Mouse (Mus musculus) lung, embryonic 16.5 days (tissue): ENCODE results near the gene Vmn2r88. TPM values are rescaled to one million over a fixed set of nuclear protein-coding genes. Genes with fewer than 3 reads are reported as not detected.
"Not testable (repeated sequence)": the region's sequence is repeated elsewhere in the genome, so short reads cannot be mapped to it uniquely, and the experiment has no call there.

ENCODE experiments used
- ATAC-seq: fragments of 200-750 bp; cut with Nextera tagmentation; 2 replicates; pipeline ENCODE4 v1.8.0; 2017; ENCODE audit warnings: low read depth, mild to moderate bottlenecking, moderate library complexity
- H3K27ac ChIP-seq: fragments of 300-500 bp; sonication (generic); 2 replicates; pipeline ENCODE4 v1.5.1; 2014; ENCODE audit warnings: mild to moderate bottlenecking, control low read depth, low read length
- H3K27me3 ChIP-seq: fragments of 300-500 bp; sonication (generic); 2 replicates; pipeline ENCODE4 v1.6.1; 2014; ENCODE audit warnings: low read depth, low read length, mixed read lengths; ENCODE audit not compliant: control insufficient read depth, insufficient read depth
- H3K36me3 ChIP-seq: fragments of 300-500 bp; sonication (generic); 2 replicates; pipeline ENCODE4 v1.6.1; 2014; ENCODE audit warnings: low read length; ENCODE audit not compliant: control insufficient read depth, insufficient read depth
- H3K4me1 ChIP-seq: fragments of 300-500 bp; sonication (generic); replicated peaks from 2 replicates; pipeline ENCODE4 v1.6.1; 2014; ENCODE audit warnings: low read length, mixed read lengths; ENCODE audit not compliant: control insufficient read depth, insufficient read depth
- H3K4me2 ChIP-seq: fragments of 300-500 bp; sonication (generic); 2 replicates; pipeline ENCODE4 v1.6.1; 2014; ENCODE audit warnings: low read depth, low read length, control low read depth
- H3K4me3 ChIP-seq: fragments of 300-500 bp; sonication (generic); 2 replicates; pipeline ENCODE4 v1.5.1; 2014; ENCODE audit warnings: mild to moderate bottlenecking, low read length, control low read depth
- H3K9ac ChIP-seq: fragments of 300-500 bp; sonication (generic); 2 replicates; pipeline ENCODE4 v1.6.1; 2014; ENCODE audit warnings: low read length, control low read depth
- H3K9me3 ChIP-seq: fragments of 300-500 bp; sonication (generic); 2 replicates; pipeline ENCODE4 v1.6.1; 2016; ENCODE audit warnings: low read length; ENCODE audit not compliant: control insufficient read depth
- WGBS: fragments of 180-500 bp; shearing (Covaris S2); extraction: QIAGEN DNeasy Blood & Tissue Kit; methylation state at CpG from one replicate; pipeline ENCODE4 v1.1.7; 2014; 5-methylcytosine and 5-hydroxymethylcytosine counted together
- polyA plus RNA-seq: library from polyadenylated mRNA; unstranded; fragments of >200 nt; fragmentation: Nextera tagmentation; extraction: Ambion mirVana; gene quantifications from 2 replicates; pipeline ENCODE4 v1.2.1, GENCODE M21; 2015

Gene Vmn2r88
- polyA plus RNA-seq, 1 experiment from 2014 or later = not detected

DNA sequence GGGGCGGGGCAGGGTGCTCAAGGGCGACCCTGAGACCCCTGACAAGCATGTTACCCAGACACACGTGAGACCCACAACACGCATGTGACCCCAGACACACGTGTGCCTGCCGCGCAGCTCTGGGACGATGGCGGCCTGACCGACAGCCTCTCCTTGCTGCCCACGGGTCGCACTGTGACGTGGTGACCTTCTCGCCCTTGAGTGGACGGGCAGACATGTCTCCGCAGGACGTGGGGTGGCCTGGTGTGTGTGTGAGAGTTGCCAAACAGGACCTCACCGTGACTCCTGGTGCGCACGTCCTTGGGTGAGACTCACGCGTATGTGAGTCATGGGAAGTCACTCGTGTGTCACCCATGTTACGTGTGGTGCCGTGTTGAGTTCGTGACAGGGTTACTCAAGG is 24.4 kb downstream of the Vmn2r88 start:
- Histone ChIP-seq H3K9ac (no peak overlapping the region), H3K36me3 (no peaks in the 10 kb centered on the region), H3K4me3 (no peak overlapping the region), H3K4me2 (no peak overlapping the region), H3K4me1 (no peaks in the 10 kb centered on the region), H3K9me3 (peaks cover 14% of the 10 kb centered on the region), H3K27ac (no peak overlapping the region), H3K27me3 (no peaks in the 10 kb centered on the region)
- 0 out of 2 replicates have a peak, but pooled peaks have one; percentile 34 for ATAC-seq
- WGBS = 96% methylated on average over 26 of the region's 26 CpGs

DNA sequence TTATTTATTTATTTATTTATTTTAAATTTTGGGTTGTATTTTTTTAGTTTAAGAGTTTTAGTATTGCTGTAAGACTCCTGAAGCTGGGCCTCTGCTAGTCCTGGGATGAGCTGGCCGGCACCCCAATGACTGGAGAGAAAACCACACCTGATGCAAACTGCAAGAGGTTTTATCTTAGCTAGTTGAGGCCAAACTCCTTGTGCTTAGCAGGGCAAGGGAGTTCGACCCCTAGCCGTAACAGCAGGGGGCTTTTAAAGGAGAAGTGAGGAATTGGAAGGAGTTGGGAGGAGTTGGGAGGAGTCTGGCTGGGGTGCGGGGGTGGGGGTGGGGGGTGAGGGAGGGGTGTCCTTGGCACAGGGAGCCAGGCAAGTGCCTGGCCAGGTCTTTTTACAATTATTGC is 28.3 kb downstream of the Vmn2r88 start:
- Histone ChIP-seq H3K36me3 (no peaks in the 10 kb centered on the region), H3K27ac (no peak overlapping the region), H3K9ac (no peak overlapping the region), H3K9me3 (peaks cover 14% of the 10 kb centered on the region), H3K4me1 (no peaks in the 10 kb centered on the region), H3K4me3 (no peak overlapping the region), H3K27me3 (no peaks in the 10 kb centered on the region), H3K4me2 (no peak overlapping the region)
- WGBS = 76% methylated on average over 4 of the region's 4 CpGs
- ATAC-seq = no peak

DNA sequence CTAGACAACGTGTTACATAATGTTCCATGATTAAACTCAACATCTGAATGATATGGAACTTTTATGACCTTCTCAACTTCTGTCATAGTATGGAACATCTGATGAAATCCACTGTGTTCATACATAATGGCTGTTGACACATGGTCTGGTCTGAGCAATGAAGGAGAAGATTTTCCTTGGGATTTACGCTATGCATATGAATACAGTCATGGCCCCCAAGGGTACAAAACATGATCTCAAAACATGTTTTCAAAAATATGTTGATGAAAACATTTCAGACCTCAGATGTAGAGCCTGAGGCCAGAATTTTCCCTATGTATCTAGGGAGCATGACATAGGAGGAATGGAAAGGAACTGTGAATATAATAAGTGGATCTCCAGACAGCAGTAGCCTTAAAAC is 40.9 kb downstream of the Vmn2r88 start, which contains the start of gene Vmn2r89:
Gene Vmn2r89, plus strand, starts transcription at position 301 of the 400 bp plus-strand sequence.
- not testable (repeated sequence) for H3K27me3 ChIP-seq, H3K4me3 ChIP-seq, H3K36me3 ChIP-seq, H3K9ac ChIP-seq, ATAC-seq, H3K27ac ChIP-seq, H3K9me3 ChIP-seq, H3K4me1 ChIP-seq, H3K4me2 ChIP-seq
- WGBS = 73% methylated on average over 2 of the region's 2 CpGs

Other genes with a start within 250 kb of the Vmn2r88 start
- gene Rnase2b, start 248.6 kb upstream of the Vmn2r88 start, polyA plus RNA-seq = not detected in 2 replicates
- not detected in 2 replicates for gene Ang2, start 211.7 kb upstream of the Vmn2r88 start, polyA plus RNA-seq
- gene Ear14, start 207.4 kb upstream of the Vmn2r88 start, polyA plus RNA-seq = not detected in 2 replicates
- not detected in 2 replicates for gene Rnase2a, start 154.7 kb upstream of the Vmn2r88 start, polyA plus RNA-seq
- gene Gm7247, start 49.1 kb upstream of the Vmn2r88 start, polyA plus RNA-seq = not detected in 2 replicates
- gene Vmn2r89, start 41.0 kb downstream of the Vmn2r88 start, polyA plus RNA-seq = not detected in 2 replicates
- not detected in 2 replicates for gene Gm5622, start 142.0 kb downstream of the Vmn2r88 start, polyA plus RNA-seq
- not detected in 2 replicates for gene Gm17175, start 163.2 kb downstream of the Vmn2r88 start, polyA plus RNA-seq
- not detected in 2 replicates for gene Gm17174, start 181.3 kb downstream of the Vmn2r88 start, polyA plus RNA-seq
- not detected in 2 replicates for gene Gm17078, start 200.5 kb downstream of the Vmn2r88 start, polyA plus RNA-seq
- not detected in 2 replicates for gene Gm4181, start 224.8 kb downstream of the Vmn2r88 start, polyA plus RNA-seq